Mouse (Mus musculus): ENCODE measurements around the gene Ulk4.

GRCm38 (mm10) chr9:121092568-121092967 is 184.4 kb downstream of the Ulk4 start:
- TF ChIP-seq TCF12 (IDR thresholded peaks at IDR 0.05; ENCODE audit: low read depth, low read length) (no peak), CTCF (IDR thresholded peaks at IDR 0.05 in 2 of 3, conservative IDR thresholded peaks at IDR 0.05 in 1 of 3; ENCODE audit: control insufficient read depth in 1 of 3, insufficient read depth in 1 of 3, low read depth in 2 of 3, low read length in 3 of 3, poor library complexity in 1 of 3, severe bottlenecking in 1 of 3) (peak; percentile 18 to 51 (median 45); a peak in 4 of 6 replicates)
